Mouse (Mus musculus) lung, embryonic 14.5 days (tissue): ENCODE measurements at regions not wholly inside any gene's neighbourhood (a gene's known extent, or its start where the extent isn't known, plus 50 kb on each side); places are given as distances from the start of the nearest gene placed in this dataset.

Experiments
- ATAC-seq: fragments of 200-750 bp; cut with Nextera tagmentation; 2 replicates; pipeline ENCODE4 v1.8.0; 2017; ENCODE audit warnings: mild to moderate bottlenecking, moderate TSS enrichment, moderate library complexity; ENCODE audit not compliant: insufficient read depth
- DNase-seq: peaks from one replicate; pipeline ENCODE4 v3.0.0-alpha.2; 2015
- H3K27ac ChIP-seq: fragments of 300-500 bp; sonication (generic); 2 replicates; pipeline ENCODE4 v1.5.1; 2014; ENCODE audit warnings: low read depth, mild to moderate bottlenecking, moderate library complexity
- H3K27me3 ChIP-seq: fragments of 300-500 bp; sonication (generic); 2 replicates; pipeline ENCODE4 v1.6.1; 2014; ENCODE audit warnings: low read length, control low read depth; ENCODE audit not compliant: insufficient read depth
- H3K36me3 ChIP-seq: fragments of 300-500 bp; sonication (generic); 2 replicates; pipeline ENCODE4 v1.6.1; 2014; ENCODE audit warnings: control low read depth; ENCODE audit not compliant: insufficient read depth
- H3K4me1 ChIP-seq: fragments of 300-500 bp; sonication (generic); 2 replicates; pipeline ENCODE4 v1.6.1; 2014; ENCODE audit warnings: antibody characterized with exemption, control low read depth; ENCODE audit not compliant: insufficient read depth
- H3K4me2 ChIP-seq: fragments of 300-500 bp; sonication (generic); 2 replicates; pipeline ENCODE4 v1.6.1; 2014; ENCODE audit warnings: mild to moderate bottlenecking
- H3K4me3 ChIP-seq: fragments of 300-500 bp; sonication (generic); 2 replicates; pipeline ENCODE4 v1.5.1; 2014; ENCODE audit warnings: low read depth, low read length
- H3K9ac ChIP-seq: fragments of 300-500 bp; sonication (generic); 2 replicates; pipeline ENCODE4 v1.6.1; 2014
- H3K9me3 ChIP-seq: fragments of 300-500 bp; sonication (generic); 2 replicates; pipeline ENCODE4 v1.6.1; 2016; ENCODE audit warnings: low read depth, low read length, control low read depth
- CTCF ChIP-seq: IDR thresholded peaks from 2 replicates; pipeline ENCODE4 v1.5.1; 2016; ENCODE audit warnings: antibody characterized with exemption, low read depth
- WGBS: fragments of 180-500 bp; shearing (Covaris S2); extraction: QIAGEN DNeasy Blood & Tissue Kit; methylation state at CpG from one replicate; pipeline ENCODE4 v1.1.7; 2014; 5-methylcytosine and 5-hydroxymethylcytosine counted together

- Histone ChIP-seq H3K9me3 (no peaks in the 10 kb centered on the region), H3K27ac (no peak overlapping the region), H3K9ac (no peak overlapping the region), H3K4me2 (no peak overlapping the region), H3K27me3 (no peaks in the 10 kb centered on the region), H3K4me3 (no peak overlapping the region), H3K36me3 (no peaks in the 10 kb centered on the region), H3K4me1 (no peaks in the 10 kb centered on the region)
- ATAC-seq (no peak), DNase-seq (no peak)
- TF ChIP-seq CTCF, result no peak
- WGBS, result 68% methylated on average over 1 of the region's 1 CpGs
Observed at GRCm38 (mm10) chr2:116399966-116400365, 334.3 kb upstream of the Meis2 start.

GRCm38 (mm10) chr2:116368811-116369210, 303.2 kb upstream of the Meis2 start:
- TF ChIP-seq CTCF, result no peak
- Histone ChIP-seq H3K4me1 (no peaks in the 10 kb centered on the region), H3K27ac (no peak overlapping the region), H3K4me2 (no peak overlapping the region), H3K36me3 (no peaks in the 10 kb centered on the region), H3K4me3 (no peak overlapping the region), H3K27me3 (no peaks in the 10 kb centered on the region), H3K9me3 (no peaks in the 10 kb centered on the region), H3K9ac (no peak overlapping the region)
- ATAC-seq (no peak), DNase-seq (no peak)
- WGBS, result 71% methylated on average over 3 of the region's 3 CpGs

GRCm38 (mm10) chr2:116364136-116364535, 298.5 kb upstream of the Meis2 start:
- no peak for ATAC-seq
- H3K9me3 ChIP-seq, result no peaks in the 10 kb centered on the region
- no peak overlapping the region for H3K4me3 ChIP-seq
- no peak overlapping the region for H3K27ac ChIP-seq
- no peak overlapping the region for H3K4me2 ChIP-seq
- no peaks in the 10 kb centered on the region for H3K4me1 ChIP-seq
- DNase-seq, result no peak
- H3K36me3 ChIP-seq, result no peaks in the 10 kb centered on the region
- H3K9ac ChIP-seq, result no peak overlapping the region
- H3K27me3 ChIP-seq, result no peaks in the 10 kb centered on the region
- no peak for TF ChIP-seq CTCF
- WGBS, result 76% methylated on average over 2 of the region's 2 CpGs

GRCm38 (mm10) chr2:116358145-116358544, 292.5 kb upstream of the Meis2 start:
- Histone ChIP-seq H3K27me3 (no peaks in the 10 kb centered on the region), H3K27ac (no peak overlapping the region), H3K4me2 (no peak overlapping the region), H3K4me3 (no peak overlapping the region), H3K36me3 (no peaks in the 10 kb centered on the region), H3K9me3 (no peaks in the 10 kb centered on the region), H3K4me1 (no peaks in the 10 kb centered on the region), H3K9ac (no peak overlapping the region)
- DNase-seq (no peak), ATAC-seq (no peak)
- 70% methylated on average over 1 of the region's 1 CpGs for WGBS
- no peak for TF ChIP-seq CTCF

- H3K9ac ChIP-seq, result no peak overlapping the region
- no peaks in the 10 kb centered on the region for H3K36me3 ChIP-seq
- H3K4me2 ChIP-seq, result no peak overlapping the region
- ATAC-seq, result no peak
- TF ChIP-seq CTCF, result no peak
- H3K4me1 ChIP-seq, result no peaks in the 10 kb centered on the region
- DNase-seq, result peak; percentile 36
- 60% methylated on average over 1 of the region's 1 CpGs for WGBS
- H3K27ac ChIP-seq, result no peak overlapping the region
- no peaks in the 10 kb centered on the region for H3K9me3 ChIP-seq
- no peak overlapping the region for H3K4me3 ChIP-seq
- no peaks in the 10 kb centered on the region for H3K27me3 ChIP-seq
Observed at GRCm38 (mm10) chr2:116348530-116348914, 282.9 kb upstream of the Meis2 start.

GRCm38 (mm10) chr2:116347827-116348529, 282.3 kb upstream of the Meis2 start:
- 70% methylated on average over 3 of the region's 3 CpGs for WGBS
- H3K4me2 ChIP-seq, result no peak overlapping the region
- ATAC-seq (no peak), DNase-seq (no peak)
- H3K27ac ChIP-seq, result no peak overlapping the region
- no peak overlapping the region for H3K4me3 ChIP-seq
- H3K27me3 ChIP-seq, result no peaks in the 10 kb centered on the region
- H3K36me3 ChIP-seq, result no peaks in the 10 kb centered on the region
- H3K9me3 ChIP-seq, result no peaks in the 10 kb centered on the region
- no peaks in the 10 kb centered on the region for H3K4me1 ChIP-seq
- TF ChIP-seq CTCF, result no peak
- H3K9ac ChIP-seq, result no peak overlapping the region

GRCm38 (mm10) chr2:116331801-116332200, 266.2 kb upstream of the Meis2 start:
- no peak for ATAC-seq
- no peak for DNase-seq
- no peak overlapping the region for H3K27ac ChIP-seq
- H3K9me3 ChIP-seq, result no peaks in the 10 kb centered on the region
- no peak overlapping the region for H3K9ac ChIP-seq
- H3K36me3 ChIP-seq, result no peaks in the 10 kb centered on the region
- H3K4me3 ChIP-seq, result no peak overlapping the region
- no peak for TF ChIP-seq CTCF
- H3K27me3 ChIP-seq, result no peaks in the 10 kb centered on the region
- WGBS, result 74% methylated on average over 3 of the region's 3 CpGs
- H3K4me2 ChIP-seq, result no peak overlapping the region
- H3K4me1 ChIP-seq, result no peaks in the 10 kb centered on the region
